Mouse (Mus musculus): ENCODE data around the gene Bdkrb1. TPM values are rescaled to one million over a fixed set of nuclear protein-coding genes. Genes with fewer than 3 reads are reported as not detected.

The Bdkrb1 gene
- polyA plus RNA-seq, 1 experiment from 2014 or later = 0.33 TPM

Other genes starting within 250 kb of the Bdkrb1 start
- 18.8 and 22.2 TPM in 2 replicates for gene D430019H16Rik, start 149.2 kb upstream of the Bdkrb1 start, polyA plus RNA-seq (2014; fragmentation: Nextera tagmentation; extraction: Ambion mirVana)
- 0.47 and 0.75 TPM in 2 replicates for gene Bdkrb2, start 39.9 kb upstream of the Bdkrb1 start, polyA plus RNA-seq (2014; fragmentation: Nextera tagmentation; extraction: Ambion mirVana)
- 28.3 and 30.1 TPM in 2 replicates for gene Gskip, start 81.7 kb downstream of the Bdkrb1 start, polyA plus RNA-seq (2014; fragmentation: Nextera tagmentation; extraction: Ambion mirVana)
- gene Atg2b, start 82.1 kb downstream of the Bdkrb1 start, polyA plus RNA-seq (2014; fragmentation: Nextera tagmentation; extraction: Ambion mirVana) = 18.2 and 18.4 TPM in 2 replicates
- 1.2 and 1.9 TPM in 2 replicates for gene Ak7, start 102.9 kb downstream of the Bdkrb1 start, polyA plus RNA-seq (2014; fragmentation: Nextera tagmentation; extraction: Ambion mirVana)
- gene Papola, start 181.6 kb downstream of the Bdkrb1 start, polyA plus RNA-seq (2014; fragmentation: Nextera tagmentation; extraction: Ambion mirVana) = 129 and 140 TPM in 2 replicates

Data from hindbrain, embryonic 14.5 days (tissue).